In genomic region chr16:94789958-94790357, GRCm38 (mm10) we compare ENCODE assay signal across 9 mouse cellular contexts.
DNase-seq lines count a peak whose midpoint lies in the region; ATAC-seq and TF ChIP-seq lines count a peak whose summit lies in the region.
"Had no signal": no experiment of that assay in that cellular context is flagged by ENCODE, and none has a peak within 500 bp of the region (broad histone marks: within the 10 kb centered on the region; RNA-seq: fewer than 3 reads in every experiment).

No protein-coding gene starts in this region.

- DNase-seq in lung, adult 2 months = no peak
- DNase-seq in lung, adult 18-20 months = no peak
- peak; percentile 5 for DNase-seq in T-cell, adult 2 months (ENCODE audit: low spot score)
- peak; percentile 77 for DNase-seq in cerebellum, adult 9-10 months
- peak; percentile 41 for DNase-seq in mesoderm, embryonic 11.5 days (ENCODE audit: low read depth, low spot score)
- no peak for DNase-seq in gastrocnemius, postnatal 25 days

- peak; percentile 72 for TF ChIP-seq CTCF in lung, adult 2 months (IDR thresholded peaks at IDR 0.05; ENCODE audit: insufficient read depth, low read length)

- no peaks in the 10 kb centered on the region for H3K27me3 ChIP-seq in forebrain, embryonic 16.5 days (replicated peaks; ENCODE audit: control insufficient read depth, insufficient read depth, low read length)

- H3K27ac ChIP-seq in forebrain, embryonic 16.5 days (ENCODE audit: low read length) = no peak overlapping the region
- H3K27ac ChIP-seq: heart, embryonic 13.5 days; neural tube, embryonic 12.5 days had no signal

- ATAC-seq in forebrain, embryonic 16.5 days = no peak

- H3K4me1 ChIP-seq in lung, adult 2 months (ENCODE audit: control insufficient read depth, insufficient read depth, low read length) = no peaks in the 10 kb centered on the region
- no peaks in the 10 kb centered on the region; the same call in 1 of the 2 replicates for H3K4me1 ChIP-seq in forebrain, embryonic 16.5 days (replicated peaks; ENCODE audit: control insufficient read depth, insufficient read depth, low read length)
- H3K4me1 ChIP-seq: heart, embryonic 13.5 days; neural tube, embryonic 12.5 days had no signal

- H3K9me3 ChIP-seq in forebrain, embryonic 16.5 days (ENCODE audit: control insufficient read depth, low read length) = no peaks in the 10 kb centered on the region
- H3K9me3 ChIP-seq: heart, embryonic 13.5 days; neural tube, embryonic 12.5 days had no signal

- 25% methylated on average over 6 of the region's 6 CpGs for WGBS in lung, adult 2 months
- 14% methylated on average over 6 of the region's 6 CpGs for WGBS in forebrain, embryonic 16.5 days

- H3K9ac ChIP-seq in forebrain, embryonic 16.5 days (replicated peaks; ENCODE audit: low read depth, low read length) = no peak overlapping the region
- H3K9ac ChIP-seq: heart, embryonic 13.5 days; neural tube, embryonic 12.5 days had no signal

- H3K36me3 ChIP-seq in forebrain, embryonic 16.5 days (ENCODE audit: control insufficient read depth, insufficient read depth) = no peaks in the 10 kb centered on the region
- H3K36me3 ChIP-seq: heart, embryonic 13.5 days; neural tube, embryonic 12.5 days had no signal

- no peak overlapping the region for H3K4me2 ChIP-seq in forebrain, embryonic 16.5 days (ENCODE audit: low read length)
- H3K4me2 ChIP-seq: heart, embryonic 13.5 days; neural tube, embryonic 12.5 days had no signal

- no peak overlapping the region for H3K4me3 ChIP-seq in lung, adult 2 months (replicated peaks; ENCODE audit: extremely low read depth, low read depth, low read length)
- H3K4me3 ChIP-seq in forebrain, embryonic 16.5 days (replicated peaks; ENCODE audit: low read length) = no peak overlapping the region
- H3K4me3 ChIP-seq: heart, embryonic 13.5 days; neural tube, embryonic 12.5 days had no signal

- TF ChIP-seq POLR2A in lung, adult 2 months (IDR thresholded peaks at IDR 0.05; ENCODE audit: borderline replicate concordance, extremely low read depth, low read depth, low read length) = no peak

Comparison
In these comparisons a context has a peak if more than half of its experiments do, and no peak if none do; other contexts are left out.
1. DNase-seq: peak in T-cell, adult 2 months (single experiment), cerebellum, adult 9-10 months (single experiment) and mesoderm, embryonic 11.5 days (single experiment); none in lung, adult 2 months (single experiment), lung, adult 18-20 months (0 of 2) and gastrocnemius, postnatal 25 days (single experiment).